ENCODE assay signal across 19 mouse cellular contexts in the genomic region with DNA sequence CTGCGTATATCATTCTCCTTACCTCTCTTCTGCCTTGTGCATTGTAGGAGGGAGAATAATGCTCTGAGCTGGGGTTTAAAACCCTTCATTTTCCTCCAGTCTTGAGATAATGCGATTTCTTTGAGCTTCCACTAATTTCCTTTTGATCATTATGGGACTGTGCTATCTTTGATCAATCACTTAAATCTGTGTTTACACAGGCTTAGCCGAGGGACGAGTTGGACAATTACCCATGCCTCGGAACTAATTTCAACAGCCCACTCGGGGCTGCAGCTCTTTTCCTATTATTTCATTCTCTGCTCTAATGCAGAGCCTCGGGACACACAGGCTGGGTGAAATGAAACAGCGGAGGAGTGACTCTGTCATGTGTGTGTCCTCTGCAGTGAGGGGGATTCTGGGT.
"Had no signal": no experiment of that assay in that cellular context is flagged by ENCODE, and none has a peak within 500 bp of the region (broad histone marks: within the 10 kb centered on the region; RNA-seq: fewer than 3 reads in every experiment).

No protein-coding gene starts in this region.

- H3K4me3 ChIP-seq: liver, embryonic 13.5 days; liver, embryonic 15.5 days; lung, embryonic 15.5 days; megakaryocyte, embryonic 14.5 days; neural tube, embryonic 12.5 days; stomach, embryonic 15.5 days had no signal

- DNase-seq: liver, embryonic 13.5 days; liver, postnatal 0 days; lung, adult 2 months; lung, postnatal 14 days; lung, postnatal 36 days; right cerebral cortex, postnatal 14 days; thymus, adult 2 months; thymus, postnatal 25 days; thymus, postnatal 4 days had no signal

- H3K27me3 ChIP-seq: liver, embryonic 13.5 days; liver, embryonic 15.5 days; lung, embryonic 15.5 days; megakaryocyte, embryonic 14.5 days; neural tube, embryonic 12.5 days; stomach, embryonic 15.5 days had no signal

- H3K36me3 ChIP-seq: liver, embryonic 13.5 days; liver, embryonic 15.5 days; lung, embryonic 15.5 days; neural tube, embryonic 12.5 days; stomach, embryonic 15.5 days had no signal

- H3K27ac ChIP-seq: liver, embryonic 13.5 days; liver, embryonic 15.5 days; lung, embryonic 15.5 days; macrophage; neural tube, embryonic 12.5 days; stomach, embryonic 15.5 days; stomach, postnatal 0 days had no signal

- H3K9ac ChIP-seq: liver, embryonic 13.5 days; liver, embryonic 15.5 days; liver, postnatal 0 days; lung, embryonic 15.5 days; neural tube, embryonic 12.5 days; stomach, embryonic 15.5 days had no signal

- H3K4me1 ChIP-seq: liver, embryonic 13.5 days; liver, embryonic 15.5 days; lung, embryonic 15.5 days; megakaryocyte, embryonic 14.5 days; neural tube, embryonic 12.5 days; stomach, embryonic 15.5 days had no signal

- ATAC-seq: liver, postnatal 0 days; lung, postnatal 0 days; midbrain, embryonic 16.5 days had no signal

- H3K9me3 ChIP-seq: liver, embryonic 13.5 days; liver, embryonic 15.5 days; lung, embryonic 15.5 days; neural tube, embryonic 12.5 days; stomach, embryonic 15.5 days had no signal

- H3K4me2 ChIP-seq: liver, embryonic 11.5 days; liver, embryonic 13.5 days; liver, embryonic 15.5 days; lung, embryonic 15.5 days; neural tube, embryonic 12.5 days; stomach, embryonic 15.5 days had no signal
